Mouse (Mus musculus): ENCODE measurements around the gene Sltm.

- TF ChIP-seq CTCF (IDR thresholded peaks at IDR 0.05; ENCODE audit: control insufficient read depth, insufficient read depth, insufficient replicate concordance, low read depth, low read length), result no peak
- no peak for TF ChIP-seq POLR2A (IDR thresholded peaks at IDR 0.05; ENCODE audit: control insufficient read depth, low read depth, low read length)
Measured at GRCm38 (mm10) chr9:70544831-70545230, 2.3 kb downstream of the Sltm start.
